ENCODE assay signal across 30 mouse cellular contexts in genomic region chr5:137825030-137825429, GRCm38 (mm10). TPM values are rescaled to one million over a fixed set of nuclear protein-coding genes. Genes with fewer than 3 reads are reported as not detected.
DNase-seq lines count a peak whose midpoint lies in the region; ATAC-seq and TF ChIP-seq lines count a peak whose summit lies in the region.
"Had no signal": no experiment of that assay in that cellular context is flagged by ENCODE, and none has a peak within 500 bp of the region (broad histone marks: within the 10 kb centered on the region; RNA-seq: fewer than 3 reads in every experiment).

No protein-coding gene starts in this region.

- peak; percentile 100 for TF ChIP-seq EP300 in CH12.LX (IDR thresholded peaks at IDR 0.05; ENCODE audit: low read length)

- peak; percentile 66 for ATAC-seq in common myeloid progenitor, adult 5-6 weeks (replicated peaks; ENCODE audit: low read depth, poor library complexity, severe bottlenecking)
- ATAC-seq in monocyte, adult 5-6 weeks (replicated peaks; ENCODE audit: insufficient number of reproducible peaks, low FRiP score, low TSS enrichment, poor library complexity, severe bottlenecking): peak; percentile 38
- ATAC-seq in hindbrain, embryonic 11.5 days (ENCODE audit: low FRiP score): no peak
- ATAC-seq: forebrain, postnatal 0 days; hindbrain, embryonic 16.5 days; intestine, embryonic 15.5 days; midbrain, embryonic 16.5 days had no signal

- H3K27me3 ChIP-seq in CH12.LX (replicated peaks): no peaks in the 10 kb centered on the region
- no peaks in the 10 kb centered on the region for H3K27me3 ChIP-seq in hindbrain, embryonic 11.5 days (ENCODE audit: control insufficient read depth, insufficient read depth, low read length)
- H3K27me3 ChIP-seq: embryonic facial prominence, embryonic 12.5 days; intestine, embryonic 15.5 days; limb, embryonic 12.5 days had no signal

- H3K79me2 ChIP-seq in CH12.LX (replicated peaks; ENCODE audit: control insufficient read depth, extremely low read depth, insufficient read depth, poor library complexity, severe bottlenecking): no peaks in the 10 kb centered on the region

- no peak overlapping the region for H3K4me3 ChIP-seq in CH12.LX (replicated peaks in 1 of 3; ENCODE audit: low read depth in 2 of 3, low read length in 2 of 3, poor library complexity in 1 of 3)
- H3K4me3 ChIP-seq in hindbrain, embryonic 11.5 days (ENCODE audit: low read depth, low read length): no peak overlapping the region
- H3K4me3 ChIP-seq: embryonic facial prominence, embryonic 12.5 days; heart, adult 2 months; intestine, embryonic 15.5 days; layer of hippocampus, adult 2 months; limb, embryonic 12.5 days had no signal

- TF ChIP-seq POLR2A in CH12.LX (IDR thresholded peaks at IDR 0.05; ENCODE audit: low read depth, low read length): no peak

- H3K27ac ChIP-seq in CH12.LX (ENCODE audit: insufficient read depth, low read depth): peak overlapping the region; percentile 75
- no peak overlapping the region for H3K27ac ChIP-seq in hindbrain, embryonic 11.5 days (ENCODE audit: low read depth, low read length)
- H3K27ac ChIP-seq: embryonic facial prominence, embryonic 12.5 days; heart, adult 2 months; intestine, embryonic 15.5 days; layer of hippocampus, adult 2 months; limb, embryonic 12.5 days; liver, embryonic 14.5 days had no signal

- dilution Hi-C loops in CH12.LX (cut with MboI; ENCODE audit: extremely low pct_ligation_motif_present, extremely low pct_unique_long_range_greater_than_20kb, low sequenced_read_pairs): no loop called here

- no peaks in the 10 kb centered on the region for H3K9me3 ChIP-seq in CH12.LX (replicated peaks; ENCODE audit: low read length)
- no peaks in the 10 kb centered on the region for H3K9me3 ChIP-seq in hindbrain, embryonic 11.5 days (ENCODE audit: control insufficient read depth, low read length)
- H3K9me3 ChIP-seq: embryonic facial prominence, embryonic 12.5 days; intestine, embryonic 15.5 days; limb, embryonic 12.5 days had no signal

- DNase-seq in lung, postnatal 36 days: peak; percentile 42
- no peak for DNase-seq in lung, adult 18-20 months
- DNase-seq in CH12.LX (ENCODE audit: extremely low read depth): peak; percentile 85
- DNase-seq in ovary, adult 18-20 months (ENCODE audit: low spot score): no peak
- no peak for DNase-seq in hindbrain, embryonic 11.5 days (ENCODE audit: low spot score)
- DNase-seq: adrenal gland, postnatal 14 days; cerebellum, adult 11-12 months; cerebellum, postnatal 14 days; forebrain, postnatal 0 days; gastrocnemius, postnatal 14 days; heart, adult 2 months; heart, postnatal 36 days; kidney, adult 9 months; kidney, postnatal 14 days; layer of hippocampus, postnatal 36 days; thymus, adult 18-20 months; thymus, postnatal 36 days had no signal

- H3K9ac ChIP-seq in CH12.LX (ENCODE audit: insufficient read depth, low read depth): no peak overlapping the region
- no peak overlapping the region for H3K9ac ChIP-seq in hindbrain, embryonic 11.5 days (ENCODE audit: low read depth, low read length)
- H3K9ac ChIP-seq: embryonic facial prominence, embryonic 12.5 days; forebrain, postnatal 0 days; intestine, embryonic 15.5 days; limb, embryonic 12.5 days; liver, embryonic 14.5 days had no signal

- H3K4me1 ChIP-seq in CH12.LX (ENCODE audit: control insufficient read depth in 1 of 2, insufficient read depth in 2 of 2): peaks cover 28 to 75% of the 10 kb centered on the region in 2 experiments
- H3K4me1 ChIP-seq in hindbrain, embryonic 11.5 days (replicated peaks; ENCODE audit: control insufficient read depth, insufficient read depth, low read length): no peaks in the 10 kb centered on the region
- H3K4me1 ChIP-seq: embryonic facial prominence, embryonic 12.5 days; intestine, embryonic 15.5 days; limb, embryonic 12.5 days had no signal

- WGBS in hindbrain, embryonic 11.5 days: 87% methylated on average over 3 of the region's 3 CpGs

- TF ChIP-seq RAD21 in CH12.LX (IDR thresholded peaks at IDR 0.05; ENCODE audit: low read depth, low read length): no peak; the same call in none of the 2 replicates

- TF ChIP-seq CTCF in CH12.LX (conservative IDR thresholded peaks at IDR 0.05 in 1 of 2, IDR thresholded peaks at IDR 0.05 in 1 of 2; ENCODE audit: low read depth in 2 of 2, low read length in 2 of 2): no peak

- peak overlapping the region; percentile 57 for H3K4me2 ChIP-seq in CH12.LX (ENCODE audit: insufficient read depth, low read depth, poor library complexity, severe bottlenecking)
- no peak overlapping the region for H3K4me2 ChIP-seq in hindbrain, embryonic 11.5 days (replicated peaks; ENCODE audit: low read depth, low read length)
- H3K4me2 ChIP-seq: embryonic facial prominence, embryonic 12.5 days; intestine, embryonic 15.5 days; limb, embryonic 12.5 days had no signal

- in situ Hi-C loops in CH12.LX (cut with MboI; ENCODE audit: low pct_ligation_motif_present, low pct_unique_long_range_greater_than_20kb, low sequenced_read_pairs): no loop called here

- H3K36me3 ChIP-seq in CH12.LX (replicated peaks in 1 of 2; ENCODE audit: control insufficient read depth in 1 of 2, insufficient read depth in 1 of 2, low read length in 1 of 2): no peaks in the 10 kb centered on the region
- H3K36me3 ChIP-seq in hindbrain, embryonic 11.5 days (ENCODE audit: control insufficient read depth, insufficient read depth, low read length): no peaks in the 10 kb centered on the region
- H3K36me3 ChIP-seq: embryonic facial prominence, embryonic 12.5 days; intestine, embryonic 15.5 days; limb, embryonic 12.5 days had no signal

TF ChIP-seq in CH12.LX, 34 proteins besides CTCF, POLR2A, EP300 and RAD21 (continues in another document):
- TF ChIP-seq POLR2AphosphoS2 (IDR thresholded peaks at IDR 0.05; ENCODE audit: low read depth, low read length): no peak
- peak; percentile 45; the same call in 1 of the 2 replicates for TF ChIP-seq ELF1 (IDR thresholded peaks at IDR 0.05; ENCODE audit: low read depth, low read length)
- TF ChIP-seq ZKSCAN1 (IDR thresholded peaks at IDR 0.05; ENCODE audit: borderline replicate concordance, low read depth, low read length): no peak
- no peak for TF ChIP-seq USF2 (conservative IDR thresholded peaks at IDR 0.05; ENCODE audit: low read depth, low read length)
- TF ChIP-seq MEF2A (IDR thresholded peaks at IDR 0.05; ENCODE audit: borderline replicate concordance, low read depth, low read length): peak; percentile 83
- no peak for TF ChIP-seq NELFE (IDR thresholded peaks at IDR 0.05; ENCODE audit: low read depth, low read length)
- no peak for TF ChIP-seq ZMIZ1 (IDR thresholded peaks at IDR 0.05; ENCODE audit: low read depth, low read length)
- no peak for TF ChIP-seq CHD1 (IDR thresholded peaks at IDR 0.05; ENCODE audit: low read depth, low read length)
- no peak for TF ChIP-seq MXI1 (IDR thresholded peaks at IDR 0.05; ENCODE audit: low read depth, low read length)
- TF ChIP-seq HCFC1 (IDR thresholded peaks at IDR 0.05; ENCODE audit: low read depth, low read length): no peak
- TF ChIP-seq JUN (IDR thresholded peaks at IDR 0.05; ENCODE audit: insufficient read depth, low read depth, low read length): peak; percentile 98
- TF ChIP-seq UBTF (IDR thresholded peaks at IDR 0.05; ENCODE audit: low read depth, low read length): no peak
- no peak for TF ChIP-seq ZC3H11A (IDR thresholded peaks at IDR 0.05; ENCODE audit: low read depth, low read length)
- TF ChIP-seq TBP (conservative IDR thresholded peaks at IDR 0.05; ENCODE audit: low read depth, low read length): peak; percentile 76
- peak; percentile 35; the same call in 1 of the 2 replicates for TF ChIP-seq MAFK (IDR thresholded peaks at IDR 0.05; ENCODE audit: insufficient replicate concordance, low read length)
- no peak for TF ChIP-seq MAZ (IDR thresholded peaks at IDR 0.05; ENCODE audit: low read depth, low read length)
- no peak for TF ChIP-seq MAX (IDR thresholded peaks at IDR 0.05; ENCODE audit: low read length)
- TF ChIP-seq ZNF384 (IDR thresholded peaks at IDR 0.05; ENCODE audit: low read depth, low read length): no peak
- no peak for TF ChIP-seq E2F4 (IDR thresholded peaks at IDR 0.05; ENCODE audit: insufficient replicate concordance, low read depth, low read length)

RNA-seq across cellular contexts. Expression of gene Pilra, which starts 11.1 kb away (rescaled TPM):
- 0.08 and 0.13 TPM in 2 replicates for total RNA-seq in CH12.LX (2012; rRNA removed)
- not detected in 2 replicates for total RNA-seq in CH12.LX (2014; rRNA removed)
- 0.42 and 0.66 TPM in 2 replicates for polyA plus RNA-seq in CH12.LX (2012; ENCODE audit: insufficient read length, low read depth)
- total RNA-seq in common myeloid progenitor, adult 5-6 weeks (2017): 0.69 and 2.1 TPM in 2 replicates
- total RNA-seq in monocyte, adult 5-6 weeks (2017): 231 to 298 TPM (median 257 TPM) in 3 replicates
- 0.22 and 0.97 TPM in 2 replicates for polyA plus RNA-seq in hindbrain, embryonic 11.5 days (2014; fragmentation: Nextera tagmentation; extraction: Ambion mirVana)
- total RNA-seq: megakaryocyte-erythroid progenitor cell, adult 5-6 weeks had no signal
- polyA plus RNA-seq: neural tube, embryonic 14.5 days had no signal

RNA-seq across cellular contexts. Expression of gene Pilrb1, which starts 32.9 kb away (rescaled TPM):
- total RNA-seq in CH12.LX (2012; rRNA removed) (not detected in 2 replicates), CH12.LX (2014; rRNA removed) (not detected in 2 replicates)
- not detected in 2 replicates for polyA plus RNA-seq in CH12.LX (2012; ENCODE audit: insufficient read length, low read depth)
- 2.0 and 2.2 TPM in 2 replicates for total RNA-seq in common myeloid progenitor, adult 5-6 weeks (2017)
- total RNA-seq in monocyte, adult 5-6 weeks (2017): 98.4 to 185 TPM (median 149 TPM) in 3 replicates
- not detected in 2 replicates for polyA plus RNA-seq in hindbrain, embryonic 11.5 days (2014; fragmentation: Nextera tagmentation; extraction: Ambion mirVana)
- total RNA-seq: forebrain, postnatal 0 days; gastrocnemius, postnatal 14 days; layer of hippocampus, adult 2 months; layer of hippocampus, postnatal 36 days; left cerebral cortex, postnatal 14 days; megakaryocyte-erythroid progenitor cell, adult 5-6 weeks had no signal
- polyA plus RNA-seq: forebrain, embryonic 11.5 days; forebrain, postnatal 0 days; hindbrain, embryonic 16.5 days; limb, embryonic 12.5 days; midbrain, embryonic 16.5 days; neural tube, embryonic 14.5 days had no signal

RNA-seq across cellular contexts. Expression of gene Zcwpw1, which starts 37.4 kb away (rescaled TPM):
- total RNA-seq in CH12.LX (2012; rRNA removed): 1.3 and 1.9 TPM in 2 replicates
- 2.3 and 3.0 TPM in 2 replicates for total RNA-seq in CH12.LX (2014; rRNA removed)
- 1.5 and 2.8 TPM in 2 replicates for polyA plus RNA-seq in CH12.LX (2012; ENCODE audit: insufficient read length, low read depth)
- 24.1 and 24.3 TPM in 2 replicates for total RNA-seq in common myeloid progenitor, adult 5-6 weeks (2017)
- 5.5 to 18.4 TPM (median 12.3 TPM) in 3 replicates for total RNA-seq in monocyte, adult 5-6 weeks (2017)
- polyA plus RNA-seq in hindbrain, embryonic 11.5 days (2014; fragmentation: Nextera tagmentation; extraction: Ambion mirVana): 13.5 and 17.2 TPM in 2 replicates

RNA-seq across cellular contexts. Expression of gene Mepce, which starts 37.6 kb away (rescaled TPM):
- total RNA-seq in CH12.LX (2012; rRNA removed) (32.7 and 38.5 TPM in 2 replicates), CH12.LX (2014; rRNA removed) (31.1 and 37.3 TPM in 2 replicates)
- polyA plus RNA-seq in CH12.LX (2012; ENCODE audit: insufficient read length, low read depth): 42.4 and 43.7 TPM in 2 replicates
- total RNA-seq in common myeloid progenitor, adult 5-6 weeks (2017): 27.4 and 33.1 TPM in 2 replicates
- 20.7 to 27.6 TPM (median 21.5 TPM) in 3 replicates for total RNA-seq in monocyte, adult 5-6 weeks (2017)
- polyA plus RNA-seq in hindbrain, embryonic 11.5 days (2014; fragmentation: Nextera tagmentation; extraction: Ambion mirVana): 9.9 and 14.9 TPM in 2 replicates

RNA-seq across cellular contexts. Expression of gene Ppp1r35, which starts 46.4 kb away (rescaled TPM):
- total RNA-seq in CH12.LX (2012; rRNA removed) (31.6 and 34.6 TPM in 2 replicates), CH12.LX (2014; rRNA removed) (11.8 and 17.3 TPM in 2 replicates)
- 23.3 and 24.1 TPM in 2 replicates for polyA plus RNA-seq in CH12.LX (2012; ENCODE audit: insufficient read length, low read depth)
- 13.0 and 21.9 TPM in 2 replicates for total RNA-seq in common myeloid progenitor, adult 5-6 weeks (2017)
- total RNA-seq in monocyte, adult 5-6 weeks (2017): 8.7 to 10.8 TPM (median 9.5 TPM) in 3 replicates
- 64.9 and 78.4 TPM in 2 replicates for polyA plus RNA-seq in hindbrain, embryonic 11.5 days (2014; fragmentation: Nextera tagmentation; extraction: Ambion mirVana)

Comparison
In these comparisons a context has a peak if more than half of its experiments do, and no peak if none do; other contexts are left out.
1. DNase-seq: peak in lung, postnatal 36 days (single experiment) and CH12.LX (single experiment); none in lung, adult 18-20 months (0 of 2), ovary, adult 18-20 months (single experiment) and hindbrain, embryonic 11.5 days (single experiment).
2. RNA of gene Pilra, which starts 11.1 kb away (total RNA-seq): 231 to 298 TPM in monocyte, adult 5-6 weeks; 0.69 to 2.1 TPM in common myeloid progenitor, adult 5-6 weeks and 0.08 to 0.13 TPM in CH12.LX; every median in the first group is over 10 times any median in the second.
3. RNA of gene Pilrb1, which starts 32.9 kb away (total RNA-seq): 98.4 to 185 TPM in monocyte, adult 5-6 weeks; 2.0 to 2.2 TPM in common myeloid progenitor, adult 5-6 weeks and not detected in CH12.LX; every median in the first group is over 10 times any median in the second.